Mouse (Mus musculus): ENCODE results near the gene Emc9.

GRCm38 (mm10) chr14:55603633-55604576 lies 18.8 kb upstream of the Emc9 start:
- TF ChIP-seq POLR2A (IDR thresholded peaks at IDR 0.05; ENCODE audit: insufficient read depth, low read depth, low read length) = peak; percentile 69
- peak; percentile 90; the same call in 1 of the 2 replicates for TF ChIP-seq EP300 (IDR thresholded peaks at IDR 0.05; ENCODE audit: insufficient read depth, low read depth, low read length)

All from heart, adult 2 months (tissue).